Mouse (Mus musculus) liver, embryonic 11.5 days (tissue): Measurements from ENCODE around the gene Tmem168. TPM values are rescaled to one million over a fixed set of nuclear protein-coding genes. Genes with fewer than 3 reads are reported as not detected.

Experiments used
- ATAC-seq: fragments of 200-750 bp; cut with Nextera tagmentation; replicated peaks from 2 replicates; pipeline ENCODE4 v1.8.0; 2017; ENCODE audit warnings: moderate number of reproducible peaks, mild to moderate bottlenecking, moderate TSS enrichment, moderate library complexity; ENCODE audit not compliant: low FRiP score
- DNase-seq: peaks from one replicate; pipeline ENCODE4 v3.0.0-alpha.2; 2017; ENCODE audit warnings: low spot score
- H3K27ac ChIP-seq: fragments of 300-500 bp; sonication (generic); 2 replicates; pipeline ENCODE4 v1.5.1; 2014; ENCODE audit warnings: mild to moderate bottlenecking, low read depth, low read length, control low read depth
- H3K27me3 ChIP-seq: fragments of 300-500 bp; sonication (generic); replicated peaks from 2 replicates; pipeline ENCODE4 v1.6.1; 2014; ENCODE audit warnings: low read length, mixed read lengths; ENCODE audit not compliant: control insufficient read depth, insufficient read depth
- H3K36me3 ChIP-seq: fragments of 300-500 bp; sonication (generic); 2 replicates; pipeline ENCODE4 v1.6.1; 2014; ENCODE audit warnings: mild to moderate bottlenecking, low read length, moderate library complexity, mixed read lengths; ENCODE audit not compliant: control insufficient read depth, insufficient read depth
- H3K4me1 ChIP-seq: fragments of 300-500 bp; sonication (generic); replicated peaks from 2 replicates; pipeline ENCODE4 v1.6.1; 2014; ENCODE audit warnings: low read length, mixed read lengths; ENCODE audit not compliant: control insufficient read depth, insufficient read depth
- H3K4me2 ChIP-seq: fragments of 300-500 bp; sonication (generic); 2 replicates; pipeline ENCODE4 v1.6.1; 2014; ENCODE audit warnings: mild to moderate bottlenecking, control low read depth, moderate library complexity
- H3K4me3 ChIP-seq: fragments of 300-500 bp; sonication (generic); 2 replicates; pipeline ENCODE4 v1.5.1; 2014; ENCODE audit warnings: low read depth, low read length, control low read depth
- H3K9ac ChIP-seq: fragments of 300-500 bp; sonication (generic); 2 replicates; pipeline ENCODE4 v1.6.1; 2014; ENCODE audit warnings: low read depth, low read length, control low read depth
- H3K9me3 ChIP-seq: fragments of 300-500 bp; sonication (generic); 2 replicates; pipeline ENCODE4 v1.6.1; 2016; ENCODE audit warnings: low read length, inconsistent platforms, mixed read lengths; ENCODE audit not compliant: control insufficient read depth
- whole genome bisulfite sequencing: fragments of 180-500 bp; shearing (Covaris S2); extraction: QIAGEN DNeasy Blood & Tissue Kit; methylation state at CpG from one replicate; pipeline ENCODE4 v1.1.7; 2014; 5-methylcytosine and 5-hydroxymethylcytosine counted together
- polyA plus RNA-seq: library from polyadenylated mRNA; unstranded; fragments of >200 nt; fragmentation: Nextera tagmentation; extraction: Ambion mirVana; gene quantifications from 2 replicates; pipeline ENCODE4 v1.2.1, GENCODE M21; 2014

The Tmem168 gene
- polyA plus RNA-seq, 1 experiment from 2014 or later = 29.1 TPM

DNA sequence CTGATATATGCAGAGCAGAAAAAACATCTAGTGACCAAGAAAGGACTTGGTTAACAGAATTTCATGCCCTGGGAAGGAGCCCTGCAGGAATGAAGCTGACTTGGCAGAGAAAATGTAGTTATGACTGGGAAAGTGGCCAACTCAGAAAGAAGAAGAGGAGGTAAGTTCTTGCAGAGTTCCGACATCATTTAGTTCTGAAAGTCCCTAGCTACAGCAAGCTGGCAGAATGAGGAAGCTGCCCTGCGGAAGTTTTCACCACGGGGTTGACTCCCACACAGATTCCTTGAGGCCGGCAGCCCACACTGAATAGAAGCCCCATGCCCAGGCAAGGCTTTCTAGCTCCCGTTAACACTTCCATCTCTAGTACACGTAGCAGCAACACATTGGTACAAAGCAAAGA lies 6.3 kb downstream of the Tmem168 start:
- Histone ChIP-seq H3K9me3 (no peaks in the 10 kb centered on the region), H3K36me3 (peaks cover 5% of the 10 kb centered on the region; the same call in 1 of the 2 replicates), H3K9ac (no peak overlapping the region), H3K27me3 (no peaks in the 10 kb centered on the region), H3K4me2 (no peak overlapping the region), H3K4me1 (peaks cover 6% of the 10 kb centered on the region), H3K4me3 (no peak overlapping the region), H3K27ac (no peak overlapping the region)
- DNase-seq (no peak), ATAC-seq (no peak)
- 48% methylated on average over 6 of the region's 6 CpGs for WGBS

DNA sequence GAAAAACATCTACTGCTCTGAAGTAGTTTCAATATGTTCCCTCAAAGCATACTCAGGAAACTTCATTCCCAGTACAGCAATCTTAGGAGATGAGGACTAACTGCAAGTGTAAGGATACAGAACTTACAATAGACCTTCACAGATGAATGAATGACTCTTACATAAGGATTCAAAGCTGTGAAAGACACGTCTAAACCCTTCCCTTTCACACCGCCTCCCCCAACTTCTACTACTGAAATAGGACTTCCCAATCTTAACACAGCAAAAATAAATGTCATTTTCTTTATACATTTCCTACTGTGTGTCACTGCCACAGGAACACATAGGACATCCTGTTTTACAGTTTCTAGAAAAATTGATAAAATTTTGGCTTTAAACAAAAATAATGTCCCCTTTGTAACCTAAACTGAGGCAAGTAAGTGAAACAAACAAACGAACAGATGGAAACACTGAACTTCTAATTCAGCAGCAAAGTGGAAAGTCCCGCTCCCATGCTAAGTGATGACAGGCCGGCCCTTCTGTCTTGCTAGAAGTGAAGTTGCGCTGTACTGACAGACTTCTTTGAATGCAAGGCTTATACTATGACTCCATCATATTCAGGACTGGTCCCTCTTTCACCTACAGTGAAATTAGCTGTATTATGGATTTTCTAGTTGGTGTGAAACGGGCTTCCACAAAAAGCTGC lies 9.5 kb downstream of the Tmem168 start:
- DNase-seq (no peak), ATAC-seq (no peak)
- Histone ChIP-seq H3K36me3 (peaks cover 14% of the 10 kb centered on the region; the same call in 1 of the 2 replicates), H3K9ac (no peak overlapping the region), H3K4me2 (no peak overlapping the region), H3K4me3 (no peak overlapping the region), H3K4me1 (no peaks in the 10 kb centered on the region; the same call in 1 of the 2 replicates), H3K27ac (no peak overlapping the region), H3K27me3 (no peaks in the 10 kb centered on the region), H3K9me3 (no peaks in the 10 kb centered on the region)
- 88% methylated on average over 7 of the region's 7 CpGs for WGBS

DNA sequence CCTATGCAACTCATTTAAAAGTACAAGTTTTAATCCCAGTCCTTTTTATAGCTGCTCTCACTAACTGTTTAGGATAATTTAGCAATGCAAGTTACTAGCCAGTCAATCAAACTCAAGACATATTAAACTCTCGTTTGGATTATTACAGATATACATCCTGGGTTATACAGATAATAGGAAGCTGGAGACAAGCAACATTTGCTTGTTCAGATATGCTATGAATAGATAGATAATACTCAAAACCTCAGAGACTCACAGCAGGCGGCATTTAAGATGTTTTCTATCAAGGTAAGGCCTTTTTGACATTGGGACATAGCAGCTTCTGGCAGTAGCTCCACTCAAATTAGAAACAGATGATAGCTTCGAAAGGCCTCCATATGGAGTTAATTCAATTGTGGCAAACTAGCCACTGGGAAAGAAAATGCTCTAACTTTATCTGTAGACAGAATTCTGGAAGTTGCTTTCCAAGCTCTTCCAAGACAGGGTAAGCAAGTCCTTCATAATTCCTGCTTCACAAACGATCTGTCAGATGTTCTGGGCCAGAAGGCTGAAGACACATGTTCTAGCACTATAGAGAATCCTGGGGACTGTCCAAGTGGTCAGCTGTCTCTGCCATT lies 15.1 kb downstream of the Tmem168 start:
- Histone ChIP-seq H3K36me3 (peaks cover 13% of the 10 kb centered on the region; the same call in 1 of the 2 replicates), H3K4me3 (no peak overlapping the region), H3K27ac (no peak overlapping the region), H3K9me3 (no peaks in the 10 kb centered on the region), H3K4me2 (no peak overlapping the region), H3K9ac (no peak overlapping the region), H3K4me1 (0 out of 2 replicates have a peak, but pooled peaks cover 4% of the 10 kb centered on the region), H3K27me3 (no peaks in the 10 kb centered on the region)
- no peak for DNase-seq
- WGBS = 58% methylated on average over 4 of the region's 4 CpGs
- ATAC-seq = no peak; the same call in 1 of the 2 replicates

DNA sequence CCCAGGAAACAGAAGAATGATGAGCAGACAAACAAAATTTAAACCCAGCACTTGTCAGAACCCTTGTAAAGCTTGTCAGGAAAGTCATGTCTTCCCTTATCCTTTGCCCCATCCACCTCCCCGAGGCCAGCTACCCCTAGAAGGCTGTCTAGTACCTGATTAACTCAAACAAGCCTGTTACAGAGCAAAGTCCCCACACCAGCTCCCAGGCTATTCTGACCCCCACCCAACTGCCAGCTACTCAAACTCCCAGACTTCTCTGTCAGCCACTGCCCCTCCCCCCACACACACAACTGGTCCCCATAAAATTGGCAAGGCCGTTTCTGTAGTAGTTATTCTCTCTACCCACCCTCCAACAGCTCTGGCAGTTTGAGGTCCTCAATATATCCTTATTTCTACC lies 21.3 kb downstream of the Tmem168 start:
- no peaks in the 10 kb centered on the region for H3K27me3 ChIP-seq
- peaks cover 11% of the 10 kb centered on the region for H3K4me1 ChIP-seq
- H3K9ac ChIP-seq = no peak overlapping the region
- H3K4me2 ChIP-seq = peak overlapping the region; percentile 29; the same call in 1 of the 2 replicates
- H3K4me3 ChIP-seq = no peak overlapping the region
- H3K36me3 ChIP-seq = peaks cover 9% of the 10 kb centered on the region; the same call in 1 of the 2 replicates
- WGBS = 15% methylated on average over 2 of the region's 2 CpGs
- H3K9me3 ChIP-seq = no peaks in the 10 kb centered on the region
- DNase-seq = peak; percentile 36
- peak overlapping the region; percentile 59 for H3K27ac ChIP-seq
- peak; percentile 84 for ATAC-seq

DNA sequence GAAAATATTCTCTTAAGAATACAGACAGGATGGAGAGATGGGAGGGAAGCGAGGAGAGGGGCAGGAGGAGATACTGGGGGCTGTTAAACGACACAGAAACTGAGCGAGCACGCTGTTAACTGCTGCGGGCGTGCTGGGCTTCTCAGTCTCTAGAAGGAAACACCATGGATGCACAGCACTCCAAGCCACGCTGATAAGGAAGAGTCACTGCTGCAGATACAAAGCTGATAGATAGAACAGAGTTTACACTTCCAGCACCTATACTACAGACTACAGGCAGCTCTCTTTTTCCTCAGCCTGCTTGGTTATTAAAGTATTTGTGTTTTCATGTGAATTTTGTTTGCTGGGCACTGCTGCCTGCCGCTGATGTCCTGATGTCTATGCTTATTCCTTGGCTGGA lies 21.7 kb downstream of the Tmem168 start:
- peaks cover 9% of the 10 kb centered on the region; the same call in 1 of the 2 replicates for H3K36me3 ChIP-seq
- DNase-seq = no peak
- no peak overlapping the region for H3K4me3 ChIP-seq
- 39% methylated on average over 8 of the region's 8 CpGs for WGBS
- peak; percentile 73 for ATAC-seq
- H3K4me1 ChIP-seq = peaks cover 11% of the 10 kb centered on the region
- H3K9me3 ChIP-seq = no peaks in the 10 kb centered on the region
- H3K9ac ChIP-seq = no peak overlapping the region
- peak overlapping the region; percentile 59 for H3K27ac ChIP-seq
- peak overlapping the region; percentile 29; the same call in 1 of the 2 replicates for H3K4me2 ChIP-seq
- H3K27me3 ChIP-seq = no peaks in the 10 kb centered on the region

DNA sequence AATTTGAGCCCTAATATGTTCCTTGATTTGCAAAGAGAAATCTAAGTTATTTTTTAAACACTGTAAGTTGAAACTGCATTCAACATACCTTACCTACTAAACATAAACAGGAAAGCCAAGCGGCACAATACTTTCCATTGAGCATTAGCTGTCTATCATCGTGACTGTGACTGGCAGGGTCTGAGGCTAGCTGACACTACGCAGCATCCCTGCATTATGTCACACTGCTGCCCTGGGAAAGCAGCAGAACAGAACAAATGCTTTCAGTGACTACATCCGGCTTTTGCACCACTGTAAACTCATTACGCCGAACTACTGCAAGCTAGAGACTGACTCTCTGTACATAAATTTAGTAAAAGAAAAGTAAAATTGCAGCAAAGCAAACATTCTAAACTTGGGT lies 23.1 kb downstream of the Tmem168 start:
- peaks cover 7% of the 10 kb centered on the region; the same call in 1 of the 2 replicates for H3K36me3 ChIP-seq
- no peaks in the 10 kb centered on the region for H3K9me3 ChIP-seq
- ATAC-seq (no peak), DNase-seq (no peak)
- no peak overlapping the region for H3K27ac ChIP-seq
- peaks cover 11% of the 10 kb centered on the region for H3K4me1 ChIP-seq
- no peaks in the 10 kb centered on the region for H3K27me3 ChIP-seq
- H3K9ac ChIP-seq = no peak overlapping the region
- 84% methylated on average over 6 of the region's 6 CpGs for WGBS
- H3K4me2 ChIP-seq = no peak overlapping the region
- H3K4me3 ChIP-seq = no peak overlapping the region

DNA sequence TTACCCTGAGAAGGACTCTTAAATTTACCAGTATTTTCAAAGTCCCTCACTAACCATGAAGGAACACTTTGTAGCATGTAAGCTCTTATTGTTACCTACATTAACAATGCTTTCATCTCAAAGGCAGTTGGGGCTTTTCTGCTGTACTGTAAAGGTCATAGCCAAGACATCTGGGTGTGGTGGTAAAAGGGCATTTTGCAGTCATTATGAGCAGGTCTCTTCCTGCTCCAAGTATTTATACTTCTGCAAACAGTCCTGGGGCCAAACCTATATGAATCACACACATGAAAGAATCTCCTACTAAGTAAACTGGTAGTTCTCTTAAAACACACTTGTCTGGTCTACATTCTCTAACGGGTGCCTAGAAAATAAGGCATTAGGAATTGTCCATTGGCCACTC lies 25.8 kb downstream of the Tmem168 start:
- WGBS = 83% methylated on average over 1 of the region's 1 CpGs
- no peak overlapping the region for H3K27ac ChIP-seq
- peaks cover 4% of the 10 kb centered on the region; the same call in 1 of the 2 replicates for H3K36me3 ChIP-seq
- H3K4me1 ChIP-seq = peaks cover 9% of the 10 kb centered on the region
- no peak overlapping the region for H3K9ac ChIP-seq
- no peak for DNase-seq
- no peak overlapping the region for H3K4me2 ChIP-seq
- H3K9me3 ChIP-seq = no peaks in the 10 kb centered on the region
- no peak overlapping the region for H3K4me3 ChIP-seq
- ATAC-seq = no peak
- H3K27me3 ChIP-seq = no peaks in the 10 kb centered on the region

DNA sequence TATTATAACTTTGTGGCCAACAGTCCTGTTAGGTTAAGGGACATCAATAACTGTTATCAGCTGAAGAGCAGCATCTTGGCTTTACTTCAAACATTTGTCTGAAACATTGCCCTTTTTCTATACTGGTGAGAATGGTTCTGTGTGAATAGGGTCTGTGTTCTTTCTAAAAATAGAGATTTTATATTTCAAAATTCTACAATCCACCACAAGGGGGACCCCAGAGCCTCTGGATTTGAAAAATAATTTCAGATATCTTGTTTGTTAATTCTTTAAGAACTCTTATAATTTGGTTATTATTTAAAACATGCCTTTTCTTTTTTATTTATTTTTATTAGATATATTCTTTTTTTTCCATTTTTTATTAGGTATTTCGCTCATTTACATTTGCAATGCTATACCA lies 42.2 kb downstream of the Tmem168 start:
- ATAC-seq (no peak), DNase-seq (no peak)
- Histone ChIP-seq H3K9me3 (no peaks in the 10 kb centered on the region), H3K27me3 (no peaks in the 10 kb centered on the region), H3K27ac (no peak overlapping the region), H3K4me3 (no peak overlapping the region), H3K4me2 (no peak overlapping the region), H3K36me3 (no peaks in the 10 kb centered on the region), H3K4me1 (no peaks in the 10 kb centered on the region), H3K9ac (no peak overlapping the region)
- WGBS = 81% methylated on average over 1 of the region's 1 CpGs

DNA sequence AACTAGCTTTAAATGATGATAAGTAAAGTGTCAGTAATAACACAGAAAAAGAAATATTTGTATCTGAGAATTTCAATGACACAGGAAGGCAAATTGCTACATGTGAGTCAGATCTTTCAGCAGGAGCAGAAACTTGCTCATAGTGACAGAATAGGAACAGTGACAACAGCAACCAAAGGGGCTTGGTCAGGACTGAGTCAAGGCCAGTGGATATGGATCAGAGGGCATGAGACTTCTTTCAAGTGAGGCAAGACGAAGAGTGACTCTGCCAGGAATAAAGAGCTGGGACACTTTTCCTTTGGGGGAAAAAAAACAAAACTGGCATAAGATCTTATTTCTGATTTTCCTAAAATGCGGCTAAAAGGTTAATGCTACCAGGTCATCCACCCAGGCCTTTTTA lies 52.6 kb downstream of the Tmem168 start:
- DNase-seq (no peak), ATAC-seq (no peak)
- Histone ChIP-seq H3K36me3 (no peaks in the 10 kb centered on the region), H3K4me1 (no peaks in the 10 kb centered on the region), H3K27ac (no peak overlapping the region), H3K27me3 (no peaks in the 10 kb centered on the region), H3K9me3 (no peaks in the 10 kb centered on the region), H3K9ac (no peak overlapping the region), H3K4me3 (no peak overlapping the region), H3K4me2 (no peak overlapping the region)
- 74% methylated on average over 2 of the region's 2 CpGs for WGBS
